Mouse (Mus musculus) heart, adult 8-10 months (tissue): Measurements from ENCODE around the gene Tmem63c. TPM values are rescaled to one million over a fixed set of nuclear protein-coding genes. Genes with fewer than 3 reads are reported as not detected.

ENCODE experiments used
- DNase-seq: peaks from one replicate; pipeline ENCODE4 v3.0.0; 2022; ENCODE audit warnings: low spot score
- total RNA-seq, 4 experiments: library from RNA; stranded (reverse); gene quantifications; 2 replicates each; pipeline ENCODE4 v1.2.4; 2022

Tmem63c gene
- total RNA-seq, 4 experiments from 2014 or later = 0.08 to 0.28 (median 0.17) TPM; not detected in 1

DNA sequence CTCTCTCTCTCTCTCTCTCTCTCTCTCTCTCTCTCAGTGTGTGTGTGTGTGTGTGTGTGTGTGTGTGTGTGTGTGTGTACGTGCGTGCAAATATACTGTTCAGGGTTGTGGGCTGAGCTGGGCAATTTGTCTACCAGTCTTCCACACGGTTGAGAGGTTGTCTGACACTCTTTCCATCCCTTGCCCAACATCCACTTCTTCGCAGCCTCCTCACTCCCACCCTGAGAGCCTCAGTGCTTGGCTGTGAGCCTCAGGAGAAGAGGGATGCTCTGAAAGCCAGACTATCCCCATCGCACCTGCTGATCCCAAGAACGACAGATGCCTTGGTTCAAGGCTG lies 20.3 kb upstream of the Tmem63c start:
- DNase-seq = no peak

DNA sequence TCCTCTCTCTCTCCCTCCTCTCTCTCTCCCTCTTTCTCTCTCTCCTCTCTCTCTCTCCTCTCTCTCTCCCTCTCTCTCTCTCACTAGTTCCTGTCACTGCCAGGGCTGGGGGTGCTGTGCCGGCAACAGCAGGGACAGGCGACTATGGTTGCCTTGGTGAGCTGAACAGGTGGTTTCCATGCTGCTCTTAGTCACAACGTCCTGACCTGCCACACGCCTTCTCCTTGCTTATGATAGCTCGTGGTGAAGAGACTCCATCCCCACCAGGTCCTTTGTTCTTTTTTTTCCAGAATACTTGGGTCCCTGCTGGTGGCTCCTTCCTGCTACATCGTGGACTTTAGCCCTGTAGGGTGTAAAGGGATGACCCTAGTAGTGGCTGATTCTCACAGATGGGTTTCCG lies 18.9 kb upstream of the Tmem63c start:
- no peak for DNase-seq

DNA sequence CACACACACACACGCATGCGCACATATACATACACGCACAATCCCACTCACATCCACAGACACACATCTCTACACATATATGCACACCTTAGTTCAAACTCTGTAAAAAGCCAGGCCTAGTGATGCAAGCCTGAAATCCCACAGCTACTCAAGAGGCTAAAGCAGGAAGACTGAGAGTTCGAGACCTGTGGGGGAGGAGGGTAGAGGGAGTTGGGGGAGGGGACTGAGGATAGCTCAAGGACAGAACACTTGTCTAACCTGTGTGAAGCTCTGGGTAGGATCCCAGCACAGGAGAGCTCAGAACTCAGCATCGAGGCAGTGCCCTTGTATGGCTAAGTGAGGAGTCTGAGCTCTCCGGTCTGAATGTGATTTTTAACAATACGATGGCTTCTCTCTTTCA lies 18.3 kb upstream of the Tmem63c start:
- no peak for DNase-seq

DNA sequence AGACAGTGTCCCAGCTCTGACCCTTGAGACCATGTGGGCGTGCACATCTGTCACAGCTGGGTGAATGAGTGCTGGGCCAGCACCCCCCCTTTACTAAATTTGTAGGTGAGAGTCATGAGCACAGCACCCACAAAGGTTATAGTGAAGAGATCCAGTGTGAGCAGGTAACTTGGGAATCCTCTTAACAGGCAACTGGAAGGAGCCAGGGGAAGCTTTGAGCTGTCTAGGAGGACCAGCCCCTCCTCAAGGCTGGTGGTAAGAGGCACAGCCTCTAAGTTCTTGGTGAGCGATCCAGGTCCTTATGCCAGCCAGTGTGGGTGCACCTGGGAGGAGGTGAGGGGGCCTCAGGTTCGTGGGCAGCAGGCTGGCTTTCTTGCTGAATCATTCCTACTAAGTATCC lies 17.5 kb upstream of the Tmem63c start:
- no peak for DNase-seq

DNA sequence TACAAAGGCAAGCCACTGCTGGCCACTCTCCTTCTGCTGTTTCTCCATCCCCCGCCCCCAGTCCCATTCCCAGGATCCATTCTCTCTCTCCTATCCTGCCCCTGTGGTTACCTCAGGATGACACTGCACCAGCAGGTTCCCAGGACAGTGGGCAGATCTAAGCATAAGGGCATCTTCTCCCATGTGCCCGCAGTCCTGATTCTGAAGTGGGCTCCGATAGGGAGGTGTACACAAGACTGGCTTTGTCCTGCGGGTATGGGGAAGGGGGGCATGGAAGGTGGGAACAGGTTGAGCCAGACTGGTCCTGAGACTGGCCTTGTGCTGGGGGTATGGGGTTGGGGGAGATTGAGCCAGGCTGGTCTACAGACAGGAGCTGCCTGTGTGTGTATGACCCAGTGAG lies 16.5 kb upstream of the Tmem63c start:
- DNase-seq = no peak

DNA sequence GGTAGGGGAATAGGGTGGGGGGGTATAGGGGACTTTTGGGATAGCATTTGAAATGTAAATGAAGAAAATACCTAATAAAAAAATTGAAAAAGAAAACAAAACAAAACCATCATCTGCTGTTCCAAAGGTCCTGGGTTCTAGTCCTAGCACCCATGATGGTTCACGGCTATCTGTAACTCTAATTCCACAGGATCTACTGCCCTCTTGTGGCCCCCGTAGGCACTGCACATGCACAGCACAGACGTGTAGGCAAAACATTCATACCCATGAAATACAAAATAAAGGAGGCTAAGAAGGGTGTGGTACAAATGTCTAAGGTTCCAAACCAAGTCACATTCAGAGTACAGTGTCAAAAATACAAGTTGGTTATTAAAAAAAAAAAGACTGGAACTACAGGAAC lies 4.1 kb upstream of the Tmem63c start:
- DNase-seq = no peak

DNA sequence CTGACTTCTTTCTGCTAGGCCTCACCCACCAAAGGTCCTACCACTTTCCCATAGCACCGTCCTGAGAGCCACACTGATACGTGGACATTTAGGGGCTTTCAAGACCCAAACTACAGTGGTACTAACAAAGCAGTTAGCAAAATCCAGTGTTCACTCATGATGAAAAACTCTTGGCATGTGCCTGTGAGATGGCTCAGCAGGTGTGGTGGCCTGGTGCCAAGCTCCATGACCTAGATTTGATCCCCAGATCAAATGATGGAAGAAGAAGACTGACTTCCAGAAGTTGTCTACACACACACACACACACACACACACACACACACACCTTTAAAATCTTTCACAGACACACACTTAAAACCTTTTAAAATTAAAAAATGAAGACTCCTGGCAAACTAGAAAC lies 2.4 kb upstream of the Tmem63c start:
- no peak for DNase-seq

DNA sequence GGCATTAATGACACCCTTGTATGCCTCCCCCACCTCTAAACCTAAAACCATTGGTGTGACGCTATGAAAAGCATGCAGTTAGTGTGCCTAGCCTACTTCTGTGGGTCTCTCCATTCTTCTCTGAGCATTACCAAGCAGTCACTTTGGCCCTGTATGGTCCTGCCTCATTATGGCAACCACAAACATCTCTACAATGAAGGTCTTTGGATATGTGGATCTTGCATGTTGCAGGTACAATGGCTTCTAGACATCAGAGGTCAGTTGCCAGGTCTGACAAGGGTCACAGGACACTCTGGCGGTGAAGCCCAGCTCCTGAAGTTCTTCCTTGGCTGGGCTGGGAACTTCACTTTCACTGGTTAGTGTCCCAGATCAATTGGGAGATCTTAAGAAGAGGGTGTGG lies 866 bp downstream of the Tmem63c start:
- no peak for DNase-seq

DNA sequence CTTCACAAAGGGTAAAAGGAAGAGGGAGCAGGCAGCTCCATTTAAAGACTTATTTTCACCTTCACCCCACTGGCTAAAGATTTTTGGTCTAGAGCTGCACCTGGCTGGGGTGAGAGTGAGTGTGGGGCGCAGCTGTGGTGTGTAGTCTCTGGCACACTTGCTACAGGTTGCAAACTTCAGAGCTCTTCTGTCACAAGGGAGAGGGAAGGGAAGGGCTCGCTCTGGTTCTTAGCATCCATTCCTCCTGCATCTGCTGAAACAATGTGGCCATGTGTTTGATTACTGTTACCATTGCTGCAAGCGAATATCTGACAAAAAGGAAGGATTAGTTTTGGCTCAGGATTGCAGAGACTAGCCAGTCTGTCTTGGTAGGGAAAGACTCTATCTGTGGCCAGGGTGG lies 2.3 kb downstream of the Tmem63c start:
- DNase-seq = no peak

DNA sequence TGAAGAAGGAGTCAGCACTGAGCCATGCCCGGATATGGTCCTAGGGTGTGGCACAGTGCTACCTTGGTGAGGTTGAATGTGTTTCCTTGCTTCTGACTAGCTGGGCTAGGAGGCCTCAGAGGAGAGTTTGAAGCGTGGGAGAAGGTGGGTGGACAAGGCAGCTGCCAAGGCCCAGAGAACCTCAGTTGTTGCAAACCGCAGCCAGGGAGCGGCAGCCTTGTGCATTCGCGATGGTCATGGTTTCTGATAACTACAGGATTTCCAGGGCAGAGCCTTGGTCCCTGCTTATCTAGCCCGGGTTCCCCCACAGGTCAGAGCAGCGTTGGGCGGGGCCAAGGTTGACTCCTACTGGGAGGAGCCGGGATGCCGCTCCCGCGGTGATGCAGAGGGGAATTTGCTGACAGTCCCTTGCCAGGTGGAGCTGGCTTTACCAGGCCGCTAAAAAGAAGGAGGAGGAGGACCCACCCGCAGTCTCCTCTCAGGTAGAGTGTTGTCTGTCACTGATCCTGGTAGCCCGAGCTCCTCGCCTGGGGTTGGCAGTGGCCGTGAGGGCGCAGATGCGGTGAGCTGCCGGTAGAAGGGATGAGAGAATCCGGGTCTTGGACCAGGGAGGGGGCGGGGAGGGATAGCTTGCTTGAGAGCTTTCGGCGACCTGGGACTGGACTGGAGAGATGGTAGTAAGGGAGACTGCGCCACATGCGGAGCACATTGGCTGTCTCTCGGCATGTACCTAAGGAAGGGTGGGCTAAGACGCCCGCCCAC lies 5.2 kb downstream of the Tmem63c start:
- no peak for DNase-seq

DNA sequence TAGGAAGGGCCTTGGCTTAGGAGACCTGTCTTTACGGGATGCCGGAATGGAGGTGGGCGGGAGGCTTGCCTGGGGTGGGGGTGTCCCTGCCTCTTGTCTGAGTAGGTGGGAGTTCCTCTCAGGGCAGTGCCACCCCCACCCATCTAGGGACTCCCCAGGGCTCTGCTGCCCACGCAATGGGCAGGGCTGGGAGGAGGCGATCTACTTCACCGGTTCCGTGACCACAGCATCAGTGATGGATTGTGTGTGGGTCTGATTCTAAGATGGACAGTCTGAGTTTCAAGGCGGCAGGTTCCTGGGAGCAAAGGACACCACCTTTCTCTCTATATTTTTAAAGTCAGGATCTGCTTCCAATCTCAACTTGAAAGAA lies 5.7 kb downstream of the Tmem63c start:
- DNase-seq = no peak

DNA sequence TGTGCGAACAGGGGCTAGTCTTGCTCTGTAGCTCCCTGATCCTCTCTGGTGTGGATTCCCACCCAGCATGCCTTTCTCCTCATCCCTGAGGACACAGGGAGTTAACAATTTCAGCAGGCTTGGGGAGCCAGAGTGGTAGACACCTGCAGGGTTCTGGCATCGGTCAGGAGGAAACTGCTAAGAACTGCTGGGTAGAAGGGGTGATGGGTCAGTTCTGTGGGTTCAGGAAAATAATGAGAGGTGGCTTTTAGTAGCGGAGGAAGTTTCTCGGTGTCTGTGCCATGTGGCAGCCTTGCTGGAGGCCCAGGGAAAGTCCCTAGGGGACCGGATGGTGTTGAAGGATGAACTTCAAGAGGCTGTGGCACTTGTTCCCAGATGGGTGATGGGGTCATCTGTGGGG lies 6.3 kb downstream of the Tmem63c start:
- DNase-seq = no peak

DNA sequence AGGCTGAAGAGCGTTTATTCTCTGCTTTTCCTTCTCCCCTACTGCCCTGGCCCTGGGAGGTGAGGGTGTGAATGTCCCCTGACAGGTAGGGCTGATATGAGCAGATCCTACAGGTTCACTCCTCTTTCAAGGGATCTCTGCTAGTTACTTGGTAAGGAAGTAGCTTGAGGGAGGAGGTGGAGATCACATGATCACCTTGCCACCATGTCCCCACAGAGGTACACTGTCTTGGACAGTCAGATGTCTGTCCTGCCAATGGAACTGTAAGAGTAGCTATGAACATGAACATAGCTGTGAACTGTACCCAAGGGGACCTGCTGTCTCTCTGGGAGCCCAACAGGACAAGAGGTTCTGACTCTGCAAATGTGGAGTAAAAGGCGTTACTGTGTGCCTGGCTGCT lies 6.9 kb downstream of the Tmem63c start:
- DNase-seq = no peak

DNA sequence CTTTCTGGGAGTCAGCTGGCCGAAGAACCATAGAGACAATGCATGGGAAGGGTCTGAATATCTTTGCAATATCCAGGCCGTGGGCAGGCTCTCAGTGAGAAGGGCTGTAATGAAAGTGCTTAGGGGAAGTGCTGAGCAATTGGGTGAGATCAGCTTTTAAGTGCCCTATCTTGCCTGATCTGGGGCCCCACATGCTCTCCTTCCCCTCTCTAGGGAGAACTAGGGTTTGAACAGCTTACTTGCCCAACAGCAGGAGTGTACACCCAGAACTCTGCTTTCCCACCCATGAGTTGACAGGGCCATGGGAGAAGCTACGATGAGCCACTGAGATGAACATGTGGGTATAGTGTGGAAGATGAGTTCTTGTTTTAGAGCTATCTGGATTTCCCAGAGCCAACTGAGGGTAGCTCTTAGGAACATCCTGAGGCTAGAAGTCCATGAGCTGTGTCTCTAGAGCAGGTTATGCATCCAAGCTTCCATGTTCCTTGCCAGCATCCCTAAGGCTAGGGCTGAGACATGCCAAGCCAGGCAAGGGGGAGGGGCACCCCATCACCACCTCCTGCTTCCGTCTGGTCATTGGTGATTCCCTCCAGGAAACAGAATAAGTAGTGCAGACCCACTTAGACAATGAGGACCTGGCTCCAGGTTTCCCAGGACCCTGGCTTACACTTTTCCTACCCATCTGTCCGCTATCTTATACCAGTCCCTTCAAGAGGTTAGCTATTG lies 8.3 kb downstream of the Tmem63c start:
- no peak for DNase-seq

DNA sequence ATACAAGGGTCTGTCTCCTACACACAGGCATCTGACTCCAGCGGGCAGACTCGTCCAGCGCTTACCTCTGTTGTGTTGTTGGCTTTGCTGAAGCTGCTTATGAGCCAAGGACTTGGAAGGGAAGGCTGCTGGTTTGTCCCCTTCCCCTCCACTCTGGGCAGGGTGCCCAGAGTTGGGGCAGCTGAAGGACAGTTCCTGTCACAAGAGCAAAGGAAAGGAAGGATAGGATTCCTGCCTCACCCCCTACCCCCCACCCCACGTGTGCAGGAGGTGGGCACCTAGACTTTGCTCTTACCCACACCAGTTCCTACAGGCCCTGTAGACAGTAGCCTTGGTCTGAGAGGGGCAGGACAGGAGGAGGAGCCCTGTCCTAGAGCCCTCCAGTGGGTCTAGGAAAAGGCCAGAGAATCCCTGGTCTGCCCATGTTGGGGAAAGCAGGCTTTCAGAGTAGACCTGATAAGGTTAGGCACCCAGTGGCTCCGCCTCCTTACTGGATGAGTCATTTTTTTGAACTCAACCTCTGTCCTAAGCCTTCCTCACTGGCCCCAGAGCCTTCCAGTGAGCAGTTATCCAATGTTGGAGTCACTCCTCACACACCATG lies 10.1 kb downstream of the Tmem63c start:
- DNase-seq = peak; percentile 48

DNA sequence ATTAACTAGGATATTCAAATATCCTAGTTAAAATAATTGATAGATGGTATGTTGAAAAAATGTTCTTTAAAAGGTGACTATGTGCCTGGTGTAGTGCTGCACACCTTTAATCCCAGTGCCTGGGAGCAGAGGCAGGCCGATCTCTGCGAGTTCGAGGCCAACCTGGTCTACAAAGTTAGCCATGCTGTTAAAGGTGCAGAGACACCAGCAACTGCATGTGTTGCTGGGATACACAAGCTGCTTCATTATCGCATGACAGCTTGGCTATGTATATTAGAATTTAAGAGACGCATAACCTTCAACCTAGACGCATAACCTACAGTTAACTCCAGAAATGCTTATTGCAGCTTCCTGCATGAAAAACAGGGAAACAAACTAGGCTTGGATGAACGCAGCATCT lies 15.5 kb downstream of the Tmem63c start:
- DNase-seq = no peak

DNA sequence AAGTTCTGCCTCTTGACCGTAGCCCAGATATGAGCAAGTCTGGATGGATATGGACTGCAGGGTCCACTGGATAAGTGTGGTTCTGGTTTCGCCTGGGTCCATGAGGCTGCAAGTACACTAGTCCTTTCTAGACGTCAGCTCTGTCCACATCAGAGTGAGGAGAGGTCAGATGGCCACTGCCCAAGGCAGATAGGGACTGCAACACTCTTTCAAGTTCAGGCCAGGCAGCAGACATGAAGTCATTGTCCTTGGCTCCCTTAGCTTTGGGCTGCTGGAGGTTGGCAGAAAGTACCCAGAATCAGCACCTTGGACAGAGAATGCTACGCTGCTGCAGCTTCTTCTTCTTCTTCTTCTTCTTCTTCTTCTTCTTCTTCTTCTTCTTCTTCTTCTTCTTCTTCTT lies 19.0 kb downstream of the Tmem63c start:
- DNase-seq = no peak

DNA sequence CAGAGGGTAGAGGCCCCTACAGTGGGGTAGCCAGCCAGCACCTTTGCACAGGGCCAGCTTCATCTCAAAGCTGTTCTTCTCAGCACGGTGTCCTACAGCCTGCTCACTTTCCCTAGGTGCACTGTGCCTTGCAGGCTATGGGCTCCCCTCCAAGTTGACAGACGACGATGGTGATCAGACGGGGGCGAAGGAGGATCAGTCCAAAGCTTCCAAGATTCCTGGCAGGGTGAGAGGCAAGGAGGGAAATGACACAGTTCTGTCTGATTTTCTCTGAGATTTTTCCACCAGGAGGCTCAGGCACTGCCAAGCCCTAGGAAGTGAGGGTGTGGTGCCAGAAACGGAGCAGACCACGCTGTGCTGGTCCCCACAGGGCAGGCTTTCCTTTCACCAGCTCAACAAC lies 19.7 kb downstream of the Tmem63c start:
- no peak for DNase-seq

DNA sequence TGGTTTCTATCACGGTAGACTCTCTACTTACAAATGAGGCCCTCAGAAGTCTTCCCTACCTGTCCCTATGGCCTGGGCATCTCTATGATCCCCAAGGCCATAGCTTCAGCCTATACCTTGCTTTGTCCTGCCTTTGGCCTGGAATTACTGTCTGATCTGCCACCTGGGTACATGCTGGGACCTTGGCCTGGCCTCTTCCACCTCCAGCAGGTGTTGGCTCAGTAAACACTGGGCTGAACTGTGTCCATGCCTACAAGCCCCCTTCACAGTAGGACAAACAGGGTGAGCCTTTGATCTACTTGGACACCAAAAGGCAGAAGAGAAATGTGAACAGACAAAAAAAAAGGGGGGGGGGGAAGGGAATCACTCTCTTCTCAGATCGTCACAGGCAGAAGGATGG lies 21.3 kb downstream of the Tmem63c start:
- no peak for DNase-seq

DNA sequence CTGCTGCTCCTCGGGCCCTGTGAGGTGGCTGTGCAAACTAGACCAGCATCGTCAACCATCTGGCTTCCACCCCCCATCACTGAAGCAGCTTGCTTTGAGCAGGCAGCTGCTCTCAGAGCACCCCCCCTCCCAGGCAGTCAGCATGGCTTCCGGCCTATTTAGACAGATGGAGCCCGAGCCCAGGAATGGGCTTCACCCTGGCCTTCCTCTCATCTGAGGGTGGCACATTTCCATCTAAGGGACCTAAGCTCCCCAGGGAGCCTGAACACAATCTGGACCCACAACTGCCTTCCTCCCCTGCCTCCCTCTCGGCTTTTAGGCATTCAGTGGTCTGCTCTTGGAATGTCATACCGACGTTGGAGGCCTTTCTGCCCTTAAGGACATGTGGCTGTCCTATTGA lies 22.1 kb downstream of the Tmem63c start:
- DNase-seq = no peak

DNA sequence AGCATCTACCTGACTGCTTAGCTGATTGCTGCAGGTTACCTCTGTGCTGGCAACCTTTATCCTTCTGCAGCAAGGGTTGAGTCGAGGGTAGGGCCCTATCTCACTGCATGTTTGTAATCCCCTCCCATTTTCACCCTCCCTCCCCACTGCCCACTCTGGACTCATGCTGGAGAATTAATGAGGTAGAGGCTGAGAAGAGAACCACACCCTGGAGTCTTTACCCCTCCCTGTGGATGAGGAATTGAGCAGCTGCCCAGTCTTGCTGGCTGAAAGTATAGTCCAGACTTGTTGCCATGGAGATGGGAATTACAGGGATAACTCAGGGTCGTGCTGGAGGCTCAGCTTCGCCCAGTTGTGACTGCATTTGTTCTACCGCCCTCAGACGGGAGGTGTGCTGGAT lies 23.6 kb downstream of the Tmem63c start:
- no peak for DNase-seq

DNA sequence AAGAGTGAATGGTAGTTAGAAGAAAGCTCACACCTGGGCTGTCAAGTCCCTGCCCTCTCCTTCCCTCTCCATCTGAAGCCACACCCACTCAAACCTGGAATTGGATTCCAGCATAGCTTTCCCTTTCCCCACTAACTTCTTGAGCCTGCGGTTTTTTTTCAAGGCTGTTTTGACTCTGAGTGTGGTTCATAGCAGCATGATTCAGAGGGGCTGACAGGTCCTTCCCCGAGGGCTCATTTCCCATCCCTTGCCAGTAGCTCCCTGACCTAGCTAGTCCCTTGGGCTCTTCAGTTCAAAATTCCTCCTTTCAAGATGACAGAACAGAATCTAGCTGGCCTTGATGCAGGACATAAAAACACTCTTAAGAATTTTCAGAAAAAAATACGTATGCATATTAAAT lies 26.4 kb downstream of the Tmem63c start:
- no peak for DNase-seq

DNA sequence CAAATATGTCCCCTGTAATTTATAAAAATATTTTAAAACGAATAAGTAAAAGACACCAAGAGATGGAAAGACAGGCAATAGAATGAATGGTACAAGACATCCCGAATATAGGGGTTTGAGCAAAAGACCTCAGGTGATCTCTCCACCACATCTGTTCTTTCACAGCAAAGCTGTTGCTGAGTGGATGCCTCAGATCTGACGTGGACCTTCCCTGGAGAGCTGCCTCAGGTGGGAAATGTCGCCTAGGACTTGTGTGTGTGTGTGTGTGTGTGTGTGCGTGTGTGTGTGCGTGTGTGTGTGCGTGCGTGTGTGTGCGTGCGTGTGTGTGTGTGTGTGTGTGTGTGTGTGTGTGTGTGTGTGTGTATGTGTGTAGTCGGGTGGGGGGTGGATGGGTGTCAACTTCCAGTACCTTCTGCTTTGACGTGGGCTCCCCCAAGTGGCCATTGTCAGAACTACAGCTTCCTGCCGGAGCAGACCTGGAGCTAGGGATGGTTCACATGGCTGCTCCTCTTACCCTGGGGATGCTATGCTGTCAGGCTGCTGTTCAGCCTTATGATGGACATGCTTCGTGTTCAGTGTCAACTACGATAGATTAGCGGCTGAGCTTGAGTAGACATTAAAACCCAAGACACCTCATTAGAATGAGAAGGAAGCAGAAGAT lies 31.7 kb downstream of the Tmem63c start:
- peak; percentile 74 for DNase-seq
